14 mouse cellular contexts compared by ENCODE assay signal in the genomic region with DNA sequence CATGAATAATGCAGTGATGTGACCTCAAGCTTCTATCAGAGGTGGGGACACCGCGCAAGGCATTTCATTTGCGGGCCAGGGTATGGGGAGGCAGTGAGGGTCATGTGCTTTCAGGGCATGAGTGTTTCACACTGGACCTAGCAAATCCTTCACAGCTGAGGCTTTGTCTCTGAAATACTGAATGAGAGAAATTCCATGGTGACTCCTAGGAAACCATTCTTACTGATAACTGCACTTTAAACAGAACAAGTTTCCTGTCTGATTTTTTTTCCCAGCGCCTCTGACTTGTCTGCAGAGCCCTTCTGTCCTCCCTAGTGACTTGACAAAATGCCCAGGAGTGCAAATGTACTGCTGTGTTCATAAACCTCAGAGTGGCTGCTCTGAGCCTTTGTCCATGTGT. TPM values are rescaled to one million over a fixed set of nuclear protein-coding genes. Genes with fewer than 3 reads are reported as not detected.
DNase-seq lines count a peak whose midpoint lies in the region; ATAC-seq and TF ChIP-seq lines count a peak whose summit lies in the region.
"Had no signal": no experiment of that assay in that cellular context is flagged by ENCODE, and none has a peak within 500 bp of the region (broad histone marks: within the 10 kb centered on the region; RNA-seq: fewer than 3 reads in every experiment).

No protein-coding gene starts in this region.

- ATAC-seq in neural tube, embryonic 11.5 days (ENCODE audit: insufficient read depth, low FRiP score, low TSS enrichment) = peak; percentile 60
- peak; percentile 71 for ATAC-seq in hindbrain, embryonic 14.5 days (ENCODE audit: low FRiP score)
- ATAC-seq: Patski had no signal

- 55% methylated on average over 4 of the region's 4 CpGs for WGBS in cerebellum, adult 2 months
- WGBS in neural tube, embryonic 11.5 days = 37% methylated on average over 4 of the region's 4 CpGs
- WGBS in hindbrain, embryonic 14.5 days = 6% methylated on average over 4 of the region's 4 CpGs

- no peak overlapping the region for H3K4me2 ChIP-seq in neural tube, embryonic 11.5 days (ENCODE audit: low read depth)
- no peak overlapping the region for H3K4me2 ChIP-seq in hindbrain, embryonic 14.5 days (replicated peaks)
- H3K4me2 ChIP-seq: liver, embryonic 13.5 days had no signal

- H3K4me3 ChIP-seq in cerebellum, adult 2 months (replicated peaks; ENCODE audit: insufficient read depth, low read depth, low read length) = no peak overlapping the region
- H3K4me3 ChIP-seq in neural tube, embryonic 11.5 days (ENCODE audit: low read depth, low read length) = no peak overlapping the region
- H3K4me3 ChIP-seq in hindbrain, embryonic 14.5 days (replicated peaks; ENCODE audit: low read length) = no peak overlapping the region
- H3K4me3 ChIP-seq: liver, embryonic 13.5 days had no signal

- no peaks in the 10 kb centered on the region for H3K9me3 ChIP-seq in neural tube, embryonic 11.5 days (ENCODE audit: control insufficient read depth, low read length)
- no peaks in the 10 kb centered on the region for H3K9me3 ChIP-seq in hindbrain, embryonic 14.5 days (ENCODE audit: control insufficient read depth, low read length)
- H3K9me3 ChIP-seq: liver, embryonic 13.5 days had no signal

- DNase-seq in cerebellum, adult 2 months = peak in 1 of 2 experiments; percentile 67
- DNase-seq in cerebellum, postnatal 4 days (ENCODE audit: low spot score in 2 of 2) = no peak
- DNase-seq in neural tube, embryonic 11.5 days (ENCODE audit: low spot score) = peak; percentile 72
- DNase-seq in neural tube, embryonic 10.5 days (ENCODE audit: extremely low spot score, low spot score) = no peak
- DNase-seq in hindbrain, embryonic 14.5 days (ENCODE audit: low spot score) = peak; percentile 69
- no peak for DNase-seq in ovary, postnatal 14 days (ENCODE audit: low spot score)
- DNase-seq in B cell, adult 2 months = no peak
- no peak for DNase-seq in adrenal gland, postnatal 14 days
- DNase-seq: liver, embryonic 13.5 days had no signal

- peaks cover 26% of the 10 kb centered on the region for H3K4me1 ChIP-seq in cerebellum, adult 2 months (ENCODE audit: control insufficient read depth, insufficient read depth, low read length)
- H3K4me1 ChIP-seq in neural tube, embryonic 11.5 days (ENCODE audit: control insufficient read depth, insufficient read depth, low read length) = peaks cover 71% of the 10 kb centered on the region
- peaks cover 68% of the 10 kb centered on the region for H3K4me1 ChIP-seq in hindbrain, embryonic 14.5 days (replicated peaks; ENCODE audit: control insufficient read depth, insufficient read depth, low read length)
- H3K4me1 ChIP-seq: liver, embryonic 13.5 days had no signal

- no peak for TF ChIP-seq POLR2A in cerebellum, adult 2 months (IDR thresholded peaks at IDR 0.05; ENCODE audit: borderline replicate concordance, insufficient read depth, low read length)

- TF ChIP-seq CTCF in cerebellum, adult 2 months (IDR thresholded peaks at IDR 0.05; ENCODE audit: borderline replicate concordance, insufficient read depth, low read depth, low read length) = no peak

- H3K27ac ChIP-seq in cerebellum, adult 2 months (ENCODE audit: insufficient read depth, low read length) = peak overlapping the region; percentile 30; the same call in 1 of the 2 replicates
- H3K27ac ChIP-seq in neural tube, embryonic 11.5 days (ENCODE audit: low read depth, low read length) = peak overlapping the region; percentile 93
- H3K27ac ChIP-seq in hindbrain, embryonic 14.5 days = peak overlapping the region; percentile 81
- H3K27ac ChIP-seq: liver, embryonic 13.5 days had no signal

- H3K27me3 ChIP-seq in cerebellum, adult 2 months (ENCODE audit: control insufficient read depth, insufficient read depth, low read length) = no peaks in the 10 kb centered on the region
- H3K27me3 ChIP-seq in neural tube, embryonic 11.5 days (ENCODE audit: control insufficient read depth, insufficient read depth, low read length) = no peaks in the 10 kb centered on the region
- no peaks in the 10 kb centered on the region for H3K27me3 ChIP-seq in hindbrain, embryonic 14.5 days (ENCODE audit: control insufficient read depth, insufficient read depth, low read length)
- H3K27me3 ChIP-seq: liver, embryonic 13.5 days; Patski had no signal

- 0 out of 2 replicates have a peak overlapping the region, but pooled peaks have one; percentile 37 for H3K9ac ChIP-seq in neural tube, embryonic 11.5 days (ENCODE audit: low read length)
- H3K9ac ChIP-seq in hindbrain, embryonic 14.5 days = peak overlapping the region; percentile 17; the same call in 1 of the 2 replicates
- H3K9ac ChIP-seq: liver, embryonic 13.5 days had no signal

- H3K36me3 ChIP-seq in neural tube, embryonic 11.5 days (ENCODE audit: control insufficient read depth, insufficient read depth, low read length) = peaks cover 4% of the 10 kb centered on the region; the same call in 1 of the 2 replicates
- H3K36me3 ChIP-seq in hindbrain, embryonic 14.5 days (replicated peaks; ENCODE audit: control insufficient read depth, insufficient read depth) = peaks cover 39% of the 10 kb centered on the region; the same call in 1 of the 2 replicates

RNA-seq across cellular contexts. Expression of gene 7530416G11Rik, which starts 41.5 kb away (rescaled TPM):
- polyA plus RNA-seq in cerebellum, adult 2 months (2012; rRNA removed) = not detected in 2 replicates
- polyA plus RNA-seq in neural tube, embryonic 11.5 days (2014; fragmentation: Nextera tagmentation; extraction: Ambion mirVana) = not detected in 2 replicates
- not detected in 2 replicates for polyA plus RNA-seq in hindbrain, embryonic 14.5 days (2014; fragmentation: Nextera tagmentation; extraction: Ambion mirVana)
- total RNA-seq in adrenal gland, postnatal 14 days (2021) = not detected in 2 replicates
- total RNA-seq: gastrocnemius, adult 18-20 months; layer of hippocampus, postnatal 25 days had no signal
- polyA plus RNA-seq: intestine, embryonic 14.5 days; liver, embryonic 13.5 days; Patski; stomach, embryonic 14.5 days had no signal

Comparison
In these comparisons a context has a peak if more than half of its experiments do, and no peak if none do; other contexts are left out.
1. DNase-seq: peak in neural tube, embryonic 11.5 days (single experiment) and hindbrain, embryonic 14.5 days (single experiment); none in cerebellum, postnatal 4 days (0 of 2), neural tube, embryonic 10.5 days (single experiment), ovary, postnatal 14 days (single experiment), B cell, adult 2 months (0 of 2) and adrenal gland, postnatal 14 days (single experiment).
2. H3K27ac ChIP-seq: peak in every context shown above with its lines; median percentile 93 in neural tube, embryonic 11.5 days; 81 in hindbrain, embryonic 14.5 days; 30 in cerebellum, adult 2 months.